Mouse (Mus musculus): ENCODE measurements around the gene Babam2. TPM values are rescaled to one million over a fixed set of nuclear protein-coding genes. Genes with fewer than 3 reads are reported as not detected.
"Not testable (repeated sequence)": the region's sequence is repeated elsewhere in the genome, so short reads cannot be mapped to it uniquely, and the experiment has no call there.

Gene Babam2
- polyA plus RNA-seq, 2 experiments, result 15.3 to 21.2 TPM

GRCm38 (mm10) chr5:31963851-31964250 is 266.4 kb downstream of the Babam2 start:
- WGBS (ENCODE audit: insufficient replicate concordance), result 56% methylated on average over 2 of the region's 2 CpGs
- Histone ChIP-seq H3K27ac (no peak overlapping the region), H3K36me3 (replicated peaks; ENCODE audit: control insufficient read depth, insufficient read depth, low read depth) (no peaks in the 10 kb centered on the region), H3K27me3 (ENCODE audit: control insufficient read depth, insufficient read depth, low read length) (no peaks in the 10 kb centered on the region), H3K4me3 (ENCODE audit: insufficient read depth in 1 of 2, low read depth in 2 of 2, low read length in 2 of 2) (no peak overlapping the region), H3K4me1 (replicated peaks; ENCODE audit: control insufficient read depth in 2 of 2, insufficient read depth in 2 of 2, low read length in 1 of 2) (no peaks in the 10 kb centered on the region), H3K4me2 (ENCODE audit: low read depth) (no peak overlapping the region), H3K9me3 (ENCODE audit: control insufficient read depth, low read length) (no peaks in the 10 kb centered on the region), H3K9ac (replicated peaks) (no peak overlapping the region)
- TF ChIP-seq EP300 (IDR thresholded peaks at IDR 0.05; ENCODE audit: low read depth), result no peak
- no peak for TF ChIP-seq CTCF (IDR thresholded peaks at IDR 0.05; ENCODE audit: low read depth)
- ATAC-seq (ENCODE audit: insufficient read depth) (no peak), DNase-seq (ENCODE audit: low read depth in 3 of 3, low spot score in 3 of 3) (no peak)

GRCm38 (mm10) chr5:31966741-31967140 is 269.3 kb downstream of the Babam2 start:
- Histone ChIP-seq H3K36me3 (replicated peaks; ENCODE audit: control insufficient read depth, insufficient read depth, low read depth) (no peaks in the 10 kb centered on the region), H3K27me3 (ENCODE audit: control insufficient read depth, insufficient read depth, low read length) (no peaks in the 10 kb centered on the region), H3K9me3 (ENCODE audit: control insufficient read depth, low read length) (no peaks in the 10 kb centered on the region), H3K4me2 (ENCODE audit: low read depth) (no peak overlapping the region), H3K4me3 (ENCODE audit: insufficient read depth in 1 of 2, low read depth in 2 of 2, low read length in 2 of 2) (no peak overlapping the region), H3K9ac (replicated peaks) (no peak overlapping the region), H3K27ac (no peak overlapping the region), H3K4me1 (replicated peaks; ENCODE audit: control insufficient read depth in 2 of 2, insufficient read depth in 2 of 2, low read length in 1 of 2) (no peaks in the 10 kb centered on the region)
- no peak for DNase-seq (ENCODE audit: low read depth in 3 of 3, low spot score in 3 of 3)
- 70% methylated on average over 5 of the region's 5 CpGs for WGBS (ENCODE audit: insufficient replicate concordance)
- no peak for TF ChIP-seq EP300 (IDR thresholded peaks at IDR 0.05; ENCODE audit: low read depth)
- no peak for TF ChIP-seq CTCF (IDR thresholded peaks at IDR 0.05; ENCODE audit: low read depth)
- ATAC-seq (ENCODE audit: insufficient read depth), result no peak

GRCm38 (mm10) chr5:31967526-31967925 is 270.0 kb downstream of the Babam2 start:
- DNase-seq (ENCODE audit: low read depth in 3 of 3, low spot score in 3 of 3) (no peak), ATAC-seq (ENCODE audit: insufficient read depth) (no peak)
- no peak overlapping the region for H3K4me2 ChIP-seq (ENCODE audit: low read depth)
- H3K27ac ChIP-seq, result no peak overlapping the region
- no peak overlapping the region for H3K9ac ChIP-seq (replicated peaks)
- H3K4me3 ChIP-seq (ENCODE audit: insufficient read depth in 1 of 2, low read depth in 2 of 2, low read length in 2 of 2), result no peak overlapping the region
- no peaks in the 10 kb centered on the region for H3K27me3 ChIP-seq (ENCODE audit: control insufficient read depth, insufficient read depth, low read length)
- no peaks in the 10 kb centered on the region for H3K36me3 ChIP-seq (replicated peaks; ENCODE audit: control insufficient read depth, insufficient read depth, low read depth)
- H3K4me1 ChIP-seq (replicated peaks; ENCODE audit: control insufficient read depth in 2 of 2, insufficient read depth in 2 of 2, low read length in 1 of 2), result no peaks in the 10 kb centered on the region
- TF ChIP-seq CTCF (IDR thresholded peaks at IDR 0.05; ENCODE audit: low read depth) (no peak), EP300 (IDR thresholded peaks at IDR 0.05; ENCODE audit: low read depth) (no peak)
- WGBS (ENCODE audit: insufficient replicate concordance), result 58% methylated on average over 4 of the region's 4 CpGs
- H3K9me3 ChIP-seq (ENCODE audit: control insufficient read depth, low read length), result no peaks in the 10 kb centered on the region

- no peak overlapping the region for H3K4me2 ChIP-seq (ENCODE audit: low read depth)
- ATAC-seq (ENCODE audit: insufficient read depth), result peak; percentile 68
- no peaks in the 10 kb centered on the region for H3K27me3 ChIP-seq (ENCODE audit: control insufficient read depth, insufficient read depth, low read length)
- H3K9ac ChIP-seq (replicated peaks), result no peak overlapping the region
- H3K4me3 ChIP-seq (ENCODE audit: insufficient read depth in 1 of 2, low read depth in 2 of 2, low read length in 2 of 2), result no peak overlapping the region
- no peak overlapping the region for H3K27ac ChIP-seq
- H3K4me1 ChIP-seq (replicated peaks; ENCODE audit: control insufficient read depth in 2 of 2, insufficient read depth in 2 of 2, low read length in 1 of 2), result no peaks in the 10 kb centered on the region
- no peaks in the 10 kb centered on the region for H3K36me3 ChIP-seq (replicated peaks; ENCODE audit: control insufficient read depth, insufficient read depth, low read depth)
- peak in 1 of 3 experiments; percentile 22 for DNase-seq (ENCODE audit: low read depth in 3 of 3, low spot score in 3 of 3)
- 50% methylated on average over 6 of the region's 6 CpGs for WGBS (ENCODE audit: insufficient replicate concordance)
- H3K9me3 ChIP-seq (ENCODE audit: control insufficient read depth, low read length), result no peaks in the 10 kb centered on the region
- TF ChIP-seq CTCF (IDR thresholded peaks at IDR 0.05; ENCODE audit: low read depth) (no peak), EP300 (IDR thresholded peaks at IDR 0.05; ENCODE audit: low read depth) (no peak)
Measured at GRCm38 (mm10) chr5:31968046-31968506, 270.6 kb downstream of the Babam2 start.

GRCm38 (mm10) chr5:31972416-31972815 is 274.9 kb downstream of the Babam2 start:
- 63% methylated on average over 1 of the region's 1 CpGs for WGBS (ENCODE audit: insufficient replicate concordance)
- not testable (repeated sequence) for H3K9me3 ChIP-seq (ENCODE audit: control insufficient read depth, low read length); H3K9ac ChIP-seq (replicated peaks); H3K4me1 ChIP-seq (replicated peaks; ENCODE audit: control insufficient read depth in 2 of 2, insufficient read depth in 2 of 2, low read length in 1 of 2); H3K36me3 ChIP-seq (replicated peaks; ENCODE audit: control insufficient read depth, insufficient read depth, low read depth); ATAC-seq (ENCODE audit: insufficient read depth); H3K4me3 ChIP-seq (ENCODE audit: insufficient read depth in 1 of 2, low read depth in 2 of 2, low read length in 2 of 2); H3K4me2 ChIP-seq (ENCODE audit: low read depth); H3K27ac ChIP-seq; DNase-seq (ENCODE audit: low read depth in 3 of 3, low spot score in 3 of 3); H3K27me3 ChIP-seq (ENCODE audit: control insufficient read depth, insufficient read depth, low read length)
